Mouse (Mus musculus) forebrain, embryonic 14.5 days (tissue): ENCODE results near the gene Zscan22. TPM values are rescaled to one million over a fixed set of nuclear protein-coding genes. Genes with fewer than 3 reads are reported as not detected.
"Not testable (repeated sequence)": the region's sequence is repeated elsewhere in the genome, so short reads cannot be mapped to it uniquely, and the experiment has no call there.

ENCODE experiments used
- ATAC-seq: fragments of 200-750 bp; cut with Nextera tagmentation; 2 replicates; pipeline ENCODE4 v1.8.0; 2017; ENCODE audit warnings: mild to moderate bottlenecking, moderate library complexity
- DNase-seq: peaks from one replicate; pipeline ENCODE4 v3.0.0-alpha.2; 2015; ENCODE audit warnings: low spot score
- H3K27ac ChIP-seq: fragments of 300-500 bp; sonication (generic); 2 replicates; pipeline ENCODE4 v1.5.1; 2014; ENCODE audit warnings: low read depth, mild to moderate bottlenecking, control low read depth, low read length, moderate library complexity
- H3K27me3 ChIP-seq: fragments of 300-500 bp; sonication (generic); replicated peaks from 2 replicates; pipeline ENCODE4 v1.6.1; 2014; ENCODE audit warnings: low read length, control low read depth, mixed read lengths; ENCODE audit not compliant: control insufficient read depth, insufficient read depth
- H3K36me3 ChIP-seq: fragments of 300-500 bp; sonication (generic); 2 replicates; pipeline ENCODE4 v1.6.1; 2014; ENCODE audit warnings: low read length, control low read depth; ENCODE audit not compliant: control insufficient read depth, insufficient read depth
- H3K4me1 ChIP-seq: fragments of 300-500 bp; sonication (generic); 2 replicates; pipeline ENCODE4 v1.6.1; 2014; ENCODE audit warnings: antibody characterized with exemption, low read length, control low read depth; ENCODE audit not compliant: control insufficient read depth, insufficient read depth
- H3K4me2 ChIP-seq: fragments of 300-500 bp; sonication (generic); 2 replicates; pipeline ENCODE4 v1.6.1; 2014; ENCODE audit warnings: mild to moderate bottlenecking, control low read depth, low read length
- H3K4me3 ChIP-seq: fragments of 300-500 bp; sonication (generic); 2 replicates; pipeline ENCODE4 v1.5.1; 2014; ENCODE audit warnings: low read depth, low read length, control low read depth
- H3K9ac ChIP-seq: fragments of 300-500 bp; sonication (generic); 2 replicates; pipeline ENCODE4 v1.6.1; 2014; ENCODE audit warnings: mild to moderate bottlenecking, low read length, control low read depth, moderate library complexity
- H3K9me3 ChIP-seq: fragments of 300-500 bp; sonication (generic); replicated peaks from 2 replicates; pipeline ENCODE4 v1.6.1; 2016; ENCODE audit warnings: low read length, control low read depth, mixed read lengths; ENCODE audit not compliant: control insufficient read depth
- WGBS: fragments of 180-500 bp; shearing (Covaris S2); extraction: QIAGEN DNeasy Blood & Tissue Kit; methylation state at CpG from one replicate; pipeline ENCODE4 v1.1.7; 2014; 5-methylcytosine and 5-hydroxymethylcytosine counted together
- polyA plus RNA-seq: library from polyadenylated mRNA; unstranded; fragments of >200 nt; fragmentation: Nextera tagmentation; extraction: Ambion mirVana; gene quantifications from 2 replicates; pipeline ENCODE4 v1.2.1, GENCODE M21; 2014

Zscan22 gene
- polyA plus RNA-seq, 1 experiment from 2014 or later: 15.4 TPM

DNA sequence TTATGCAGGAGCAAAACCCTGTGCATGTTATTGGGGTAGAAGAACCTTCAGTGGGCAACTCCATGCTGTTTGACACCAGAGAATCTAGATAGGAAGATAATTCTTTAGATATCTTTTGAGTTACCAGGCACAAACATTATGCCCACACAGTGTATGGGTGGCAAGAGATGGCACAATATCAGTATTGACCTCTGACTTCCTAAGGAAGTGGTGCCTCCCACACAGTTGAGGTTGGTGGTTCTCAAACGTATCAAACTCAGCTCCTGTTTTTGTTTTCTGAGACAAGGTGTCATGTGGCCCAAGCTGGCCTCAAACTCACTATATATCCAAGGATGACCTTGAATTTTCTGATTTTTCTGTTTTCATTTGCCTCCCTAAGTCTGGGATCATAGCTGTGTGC, 6.3 kb upstream of the Zscan22 start:
- Histone ChIP-seq H3K9me3 (no peaks in the 10 kb centered on the region), H3K4me3 (no peak overlapping the region), H3K4me2 (no peak overlapping the region), H3K27ac (no peak overlapping the region), H3K27me3 (no peaks in the 10 kb centered on the region), H3K4me1 (no peaks in the 10 kb centered on the region), H3K9ac (no peak overlapping the region), H3K36me3 (peaks cover 52% of the 10 kb centered on the region)
- ATAC-seq (no peak), DNase-seq (no peak)
- WGBS: 88% methylated on average over 1 of the region's 1 CpGs

DNA sequence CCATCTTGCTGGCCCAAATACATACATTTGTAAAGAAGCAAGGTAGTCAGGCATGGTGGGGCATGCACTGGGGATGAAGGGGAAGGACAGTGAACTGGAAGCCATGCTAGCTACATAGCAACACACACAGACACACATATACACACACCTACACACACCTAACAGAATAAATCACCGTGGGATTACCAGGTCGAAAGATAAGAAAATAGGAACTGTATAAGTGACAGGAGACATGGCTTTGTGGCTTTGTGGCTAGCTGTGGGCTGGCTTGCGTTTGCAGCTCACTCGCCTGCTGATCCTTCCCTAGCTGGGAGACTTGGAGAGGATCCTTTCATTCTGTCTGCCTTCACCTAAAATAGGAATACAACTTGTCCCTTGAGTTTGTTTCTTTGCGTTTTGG, 3.9 kb downstream of the Zscan22 start:
- no peak for DNase-seq
- no peaks in the 10 kb centered on the region for H3K9me3 ChIP-seq
- H3K4me3 ChIP-seq: no peak overlapping the region
- peaks cover 34% of the 10 kb centered on the region for H3K36me3 ChIP-seq
- H3K27ac ChIP-seq: no peak overlapping the region
- H3K27me3 ChIP-seq: no peaks in the 10 kb centered on the region
- 96% methylated on average over 5 of the region's 5 CpGs for WGBS
- H3K9ac ChIP-seq: no peak overlapping the region
- no peak for ATAC-seq
- peaks cover 8% of the 10 kb centered on the region; the same call in 1 of the 2 replicates for H3K4me1 ChIP-seq
- no peak overlapping the region for H3K4me2 ChIP-seq

DNA sequence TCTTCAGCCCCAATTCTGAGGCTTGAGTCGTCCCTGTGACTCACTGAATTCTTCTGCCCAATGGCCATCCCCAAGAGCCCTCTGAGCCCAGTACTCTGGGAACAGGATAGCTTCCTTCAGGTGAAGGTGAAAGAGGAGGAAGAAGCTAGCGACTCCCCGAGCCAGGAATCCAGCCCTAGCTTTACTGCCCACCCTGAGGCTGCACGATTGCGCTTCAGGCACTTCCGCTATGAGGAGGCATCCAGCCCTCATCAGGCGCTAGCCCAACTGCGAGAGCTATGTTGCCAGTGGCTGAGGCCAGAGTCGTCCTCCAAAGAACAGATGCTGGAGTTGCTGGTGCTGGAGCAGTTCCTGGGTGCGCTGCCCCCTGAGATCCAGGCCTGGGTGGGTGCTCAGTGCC, 6.0 kb downstream of the Zscan22 start:
- 54% methylated on average over 10 of the region's 10 CpGs for WGBS
- Histone ChIP-seq H3K27me3 (no peaks in the 10 kb centered on the region), H3K4me1 (peaks cover 3% of the 10 kb centered on the region; the same call in 1 of the 2 replicates), H3K9me3 (no peaks in the 10 kb centered on the region), H3K4me2 (no peak overlapping the region), H3K9ac (no peak overlapping the region), H3K27ac (no peak overlapping the region), H3K4me3 (no peak overlapping the region), H3K36me3 (peaks cover 55% of the 10 kb centered on the region)
- ATAC-seq (no peak), DNase-seq (no peak)

DNA sequence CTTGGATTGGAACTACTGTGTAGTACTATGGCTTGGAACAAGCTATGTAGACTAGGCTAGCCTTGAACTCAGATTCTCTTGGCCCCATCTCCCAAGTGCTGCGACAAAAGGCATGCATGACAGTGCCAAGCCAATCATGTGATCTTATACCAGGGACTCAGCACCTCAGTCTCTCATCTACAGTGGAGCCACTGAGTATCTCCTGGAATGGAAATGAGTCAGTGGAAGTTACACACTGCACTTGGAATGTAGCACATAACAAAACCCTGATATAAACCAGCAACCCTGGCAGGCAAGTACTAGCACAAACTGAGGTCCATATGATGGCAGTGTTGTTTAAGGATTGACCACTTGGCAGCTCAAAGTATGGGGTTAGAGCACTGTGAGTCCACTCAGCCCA, 7.5 kb downstream of the Zscan22 start:
- ATAC-seq: no peak
- H3K27me3 ChIP-seq: no peaks in the 10 kb centered on the region
- 86% methylated on average over 1 of the region's 1 CpGs for WGBS
- no peak overlapping the region for H3K27ac ChIP-seq
- peaks cover 59% of the 10 kb centered on the region for H3K36me3 ChIP-seq
- no peak overlapping the region for H3K4me2 ChIP-seq
- H3K9ac ChIP-seq: no peak overlapping the region
- H3K9me3 ChIP-seq: no peaks in the 10 kb centered on the region
- DNase-seq: no peak
- no peak overlapping the region for H3K4me3 ChIP-seq
- peaks cover 6% of the 10 kb centered on the region; the same call in 1 of the 2 replicates for H3K4me1 ChIP-seq

DNA sequence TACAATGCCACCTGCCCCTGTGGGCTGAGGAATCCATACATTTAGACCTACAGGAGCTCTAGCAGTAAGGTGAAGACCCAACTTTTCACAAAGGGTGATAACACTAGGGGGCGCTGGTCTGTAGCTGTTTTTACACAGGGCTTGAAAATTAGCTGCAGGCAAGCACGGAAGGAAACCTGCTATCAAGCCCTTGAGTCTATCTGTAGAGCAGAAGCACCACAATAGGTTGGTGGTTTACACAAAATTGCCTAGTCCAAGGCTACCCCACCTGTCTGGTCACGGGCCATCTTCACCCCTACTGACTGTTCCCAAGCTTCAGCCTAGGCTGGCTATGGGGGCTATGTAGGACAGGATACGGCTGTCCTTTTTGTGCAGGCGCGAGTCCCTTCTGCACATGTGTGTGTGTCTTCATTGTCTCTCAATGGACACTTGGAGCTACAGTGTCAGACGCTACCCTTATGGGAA, 11.9 kb downstream of the Zscan22 start:
- H3K4me1 ChIP-seq: peaks cover 6% of the 10 kb centered on the region; the same call in 1 of the 2 replicates
- peak overlapping the region; percentile 65; the same call in 1 of the 2 replicates for H3K9ac ChIP-seq
- peak overlapping the region; percentile 83 for H3K27ac ChIP-seq
- H3K9me3 ChIP-seq: no peaks in the 10 kb centered on the region
- peaks cover 43% of the 10 kb centered on the region for H3K36me3 ChIP-seq
- ATAC-seq (peak; percentile 40), DNase-seq (peak; percentile 80)
- 33% methylated on average over 7 of the region's 7 CpGs for WGBS
- H3K27me3 ChIP-seq: no peaks in the 10 kb centered on the region
- peak overlapping the region; percentile 39 for H3K4me3 ChIP-seq
- H3K4me2 ChIP-seq: peak overlapping the region; percentile 63

DNA sequence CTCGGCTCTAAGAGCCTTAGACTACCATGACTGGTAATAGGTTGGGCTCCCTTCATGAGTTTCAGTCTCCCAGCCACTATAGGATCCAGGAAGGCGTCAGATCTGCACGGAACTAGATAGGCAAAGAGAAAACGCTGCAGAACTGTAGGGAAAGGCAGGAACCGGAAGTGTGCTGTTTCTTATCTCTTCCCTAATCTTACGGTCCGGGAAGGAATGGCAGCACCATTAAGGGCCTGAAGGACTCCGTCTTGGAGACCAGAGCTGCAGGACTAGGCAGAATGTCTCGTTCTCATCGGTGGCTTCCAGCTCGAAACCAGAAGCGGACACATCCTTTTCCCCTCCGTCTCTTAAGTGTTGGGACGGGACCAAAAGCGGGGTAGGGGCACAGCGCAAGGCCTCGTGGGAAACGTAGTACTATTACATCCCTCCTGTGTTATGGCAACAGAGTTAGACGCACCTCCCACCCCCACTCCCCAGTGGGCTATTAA, 12.6 kb downstream of the Zscan22 start:
- WGBS: 7% methylated on average over 19 of the region's 19 CpGs

DNA sequence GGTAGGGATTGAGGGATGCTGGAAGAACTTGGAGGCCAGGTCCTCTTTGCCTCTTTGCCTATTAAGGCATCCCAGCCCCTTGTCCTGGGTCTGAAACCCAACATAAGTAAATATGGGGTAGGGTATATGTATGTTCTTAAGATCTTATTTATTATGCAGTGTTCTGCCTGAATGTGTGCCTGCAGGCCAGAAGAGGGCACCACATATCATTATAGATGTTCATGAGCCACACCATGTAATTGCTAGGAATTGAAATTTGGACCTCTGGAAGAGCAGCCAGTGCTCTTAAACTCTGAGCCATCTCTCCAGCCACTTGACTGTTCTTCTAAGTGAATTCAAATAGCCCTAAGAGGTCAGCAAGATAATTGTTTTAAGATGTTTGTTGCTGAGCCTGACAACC, 15.9 kb downstream of the Zscan22 start:
- DNase-seq (peak; percentile 51), ATAC-seq (no peak)
- H3K9ac ChIP-seq: no peak overlapping the region
- no peaks in the 10 kb centered on the region for H3K9me3 ChIP-seq
- H3K36me3 ChIP-seq: peaks cover 5% of the 10 kb centered on the region; the same call in 1 of the 2 replicates
- H3K4me3 ChIP-seq: no peak overlapping the region
- H3K27ac ChIP-seq: no peak overlapping the region
- H3K4me2 ChIP-seq: no peak overlapping the region
- peaks cover 6% of the 10 kb centered on the region; the same call in 1 of the 2 replicates for H3K4me1 ChIP-seq
- no peaks in the 10 kb centered on the region for H3K27me3 ChIP-seq

More for the DNA sequence above, 12.6 kb downstream of the Zscan22 start:
- no peaks in the 10 kb centered on the region for H3K27me3 ChIP-seq
- H3K4me1 ChIP-seq: peaks cover 6% of the 10 kb centered on the region; the same call in 1 of the 2 replicates
- H3K9me3 ChIP-seq: no peaks in the 10 kb centered on the region
- DNase-seq: peak; percentile 78
- peak overlapping the region; percentile 83 for H3K27ac ChIP-seq
- H3K9ac ChIP-seq: peak overlapping the region; percentile 65
- peaks cover 39% of the 10 kb centered on the region for H3K36me3 ChIP-seq
- H3K4me2 ChIP-seq: peak overlapping the region; percentile 63
- peak overlapping the region; percentile 39 for H3K4me3 ChIP-seq
- peak; percentile 88 for ATAC-seq

DNA sequence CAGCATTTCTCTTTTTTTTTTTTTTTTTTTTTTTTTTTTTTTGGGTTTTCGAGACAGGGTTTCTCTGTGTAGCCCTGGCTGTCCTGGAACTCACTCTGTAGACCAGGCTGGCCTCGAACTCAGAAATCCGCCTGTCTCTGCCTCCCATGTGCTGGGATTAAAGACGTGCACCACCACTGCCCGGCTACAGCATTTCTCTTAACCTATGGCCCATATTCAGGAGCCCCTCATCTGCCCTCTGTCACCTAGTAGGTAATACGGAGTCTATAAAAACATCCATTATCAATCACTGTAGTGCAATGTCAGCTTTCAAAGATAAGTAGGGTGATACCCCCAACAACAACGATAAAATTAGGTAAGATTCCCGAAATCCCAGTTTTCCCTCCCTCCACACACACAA, 22.9 kb downstream of the Zscan22 start:
- ATAC-seq: not testable (repeated sequence)
- 91% methylated on average over 7 of the region's 8 CpGs for WGBS

DNA sequence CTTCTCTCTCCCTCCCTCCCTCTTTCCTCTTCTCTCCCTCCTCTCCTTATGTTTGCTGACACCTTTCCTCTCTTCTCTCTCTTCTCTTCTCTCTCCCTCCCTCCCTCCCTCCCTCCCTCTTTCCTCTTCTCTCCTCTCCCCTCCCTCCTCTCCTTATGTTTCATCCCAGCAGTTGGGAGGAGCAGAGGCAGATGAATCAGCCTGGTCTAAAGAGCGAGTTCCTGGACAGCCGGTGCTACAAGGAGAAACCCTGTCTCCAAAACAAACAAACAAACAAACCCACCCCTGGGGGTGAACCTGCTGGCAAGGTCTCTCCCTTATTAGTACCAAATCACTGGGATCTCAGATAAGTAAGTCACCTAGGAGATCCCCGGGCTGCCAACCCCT, 23.7 kb downstream of the Zscan22 start:
- Histone ChIP-seq H3K9me3 (no peaks in the 10 kb centered on the region), H3K4me2 (peak overlapping the region; percentile 62), H3K27me3 (no peaks in the 10 kb centered on the region), H3K36me3 (peaks cover 34% of the 10 kb centered on the region), H3K4me3 (peak overlapping the region; percentile 92), H3K4me1 (peaks cover 7% of the 10 kb centered on the region), H3K27ac (peak overlapping the region; percentile 90), H3K9ac (peak overlapping the region; percentile 66)
- no peak for DNase-seq
- ATAC-seq: peak; percentile 4; the same call in 1 of the 2 replicates
- 0% methylated on average over 3 of the region's 3 CpGs for WGBS

More for the DNA sequence above, 22.9 kb downstream of the Zscan22 start:
- not testable (repeated sequence) for H3K27ac ChIP-seq, H3K9ac ChIP-seq, H3K4me2 ChIP-seq, H3K9me3 ChIP-seq, DNase-seq, H3K4me3 ChIP-seq, H3K4me1 ChIP-seq, H3K27me3 ChIP-seq
- peaks cover 26% of the 10 kb centered on the region for H3K36me3 ChIP-seq
